ENCODE assay signal across 11 mouse cellular contexts in genomic region chr13:99492619-99493303, GRCm38 (mm10). TPM values are rescaled to one million over a fixed set of nuclear protein-coding genes. Genes with fewer than 3 reads are reported as not detected.
DNase-seq lines count a peak whose midpoint lies in the region; ATAC-seq and TF ChIP-seq lines count a peak whose summit lies in the region.
"Had no signal": no experiment of that assay in that cellular context is flagged by ENCODE, and none has a peak within 500 bp of the region (broad histone marks: within the 10 kb centered on the region; RNA-seq: fewer than 3 reads in every experiment).

No protein-coding gene starts in this region.

- peak overlapping the region; percentile 22; the same call in 1 of the 2 replicates for H3K27ac ChIP-seq in lung, embryonic 14.5 days (ENCODE audit: low read depth)
- H3K27ac ChIP-seq in hindbrain, embryonic 10.5 days = peak overlapping the region; percentile 88
- H3K27ac ChIP-seq in midbrain, embryonic 16.5 days (ENCODE audit: low read length) = peak overlapping the region; percentile 61; the same call in 1 of the 2 replicates
- no peak overlapping the region for H3K27ac ChIP-seq in left cerebral cortex, adult 2 months

- no peak for TF ChIP-seq CTCF in lung, embryonic 14.5 days (IDR thresholded peaks at IDR 0.05; ENCODE audit: low read depth)
- no peak for TF ChIP-seq CTCF in left cerebral cortex, adult 2 months (IDR thresholded peaks at IDR 0.05)

- H3K9me3 ChIP-seq in lung, embryonic 14.5 days (ENCODE audit: low read depth, low read length) = no peaks in the 10 kb centered on the region
- H3K9me3 ChIP-seq in hindbrain, embryonic 10.5 days = no peaks in the 10 kb centered on the region
- no peaks in the 10 kb centered on the region for H3K9me3 ChIP-seq in midbrain, embryonic 16.5 days (replicated peaks; ENCODE audit: control insufficient read depth, low read length, poor library complexity, severe bottlenecking)

- no peaks in the 10 kb centered on the region for H3K36me3 ChIP-seq in lung, embryonic 14.5 days (ENCODE audit: insufficient read depth)
- peaks cover 70% of the 10 kb centered on the region for H3K36me3 ChIP-seq in hindbrain, embryonic 10.5 days
- H3K36me3 ChIP-seq in midbrain, embryonic 16.5 days (ENCODE audit: control insufficient read depth, insufficient read depth, low read length) = peaks cover 5% of the 10 kb centered on the region; the same call in 1 of the 2 replicates

- no peaks in the 10 kb centered on the region for H3K27me3 ChIP-seq in lung, embryonic 14.5 days (ENCODE audit: insufficient read depth, low read length)
- no peaks in the 10 kb centered on the region for H3K27me3 ChIP-seq in hindbrain, embryonic 10.5 days (ENCODE audit: insufficient read depth, poor library complexity, severe bottlenecking)
- H3K27me3 ChIP-seq in midbrain, embryonic 16.5 days (ENCODE audit: control insufficient read depth, insufficient read depth, low read depth, low read length) = no peaks in the 10 kb centered on the region
- H3K27me3 ChIP-seq: CH12.LX had no signal

- no peak for ATAC-seq in lung, embryonic 14.5 days (ENCODE audit: insufficient read depth)
- ATAC-seq in midbrain, embryonic 16.5 days = 0 out of 2 replicates have a peak, but pooled peaks have one; percentile 20

- intact Hi-C loops in left cerebral cortex, adult 2 months (cut with DNase I) = loop anchor here (5.0 kb wide), 1 partner anchor 125 kb away; no protein-coding TSS in a partner anchor

- 45% methylated on average over 7 of the region's 7 CpGs for WGBS in lung, embryonic 14.5 days
- 35% methylated on average over 7 of the region's 7 CpGs for WGBS in hindbrain, embryonic 10.5 days
- WGBS in midbrain, embryonic 16.5 days = 6% methylated on average over 7 of the region's 7 CpGs

- no peak for DNase-seq in lung, embryonic 14.5 days
- DNase-seq in lung, postnatal 36 days = no peak
- DNase-seq in hindbrain, embryonic 10.5 days (ENCODE audit: low spot score) = peak; percentile 56
- DNase-seq in cerebellum, adult 9-11 months = no peak
- no peak for DNase-seq in left cerebral cortex, adult 2 months (ENCODE audit: extremely low spot score in 1 of 2, low spot score in 2 of 2)
- no peak for DNase-seq in kidney, postnatal 36 days
- DNase-seq: cerebellum, postnatal 14 days; liver had no signal

- H3K4me3 ChIP-seq in lung, embryonic 14.5 days (ENCODE audit: low read depth, low read length) = no peak overlapping the region
- peak overlapping the region; percentile 22; the same call in 1 of the 2 replicates for H3K4me3 ChIP-seq in hindbrain, embryonic 10.5 days
- no peak overlapping the region for H3K4me3 ChIP-seq in midbrain, embryonic 16.5 days (ENCODE audit: low read depth, low read length)
- H3K4me3 ChIP-seq in left cerebral cortex, adult 2 months = no peak overlapping the region

- H3K9ac ChIP-seq in lung, embryonic 14.5 days = no peak overlapping the region
- no peak overlapping the region for H3K9ac ChIP-seq in midbrain, embryonic 16.5 days (ENCODE audit: low read depth, low read length)

- no peak overlapping the region for H3K4me2 ChIP-seq in lung, embryonic 14.5 days
- no peak overlapping the region for H3K4me2 ChIP-seq in midbrain, embryonic 16.5 days (ENCODE audit: low read length)
- H3K4me2 ChIP-seq: heart, embryonic 11.5 days had no signal

- H3K4me1 ChIP-seq in lung, embryonic 14.5 days (ENCODE audit: insufficient read depth) = no peaks in the 10 kb centered on the region
- peaks cover 50% of the 10 kb centered on the region for H3K4me1 ChIP-seq in hindbrain, embryonic 10.5 days (replicated peaks)
- peaks cover 38% of the 10 kb centered on the region for H3K4me1 ChIP-seq in midbrain, embryonic 16.5 days (ENCODE audit: control insufficient read depth, insufficient read depth, low read length)

RNA-seq across cellular contexts. Expression of gene Map1b, which starts 23.6 kb away (rescaled TPM):
- polyA plus RNA-seq in lung, embryonic 14.5 days (2014; fragmentation: Nextera tagmentation; extraction: Ambion mirVana) = 72.2 and 73.3 TPM in 2 replicates
- polyA plus RNA-seq in hindbrain, embryonic 10.5 days (2016; fragmentation: Nextera tagmentation; extraction: Ambion mirVana) = 743 and 1,096 TPM in 2 replicates
- polyA plus RNA-seq in midbrain, embryonic 16.5 days (2015; fragmentation: Nextera tagmentation; extraction: Ambion mirVana) = 1,966 and 2,233 TPM in 2 replicates
- total RNA-seq in left cerebral cortex, adult 2 months (2021) = 100 to 1,000 TPM; 630 to 695 TPM

Comparison
In these comparisons a context has a peak if more than half of its experiments do, and no peak if none do; other contexts are left out.
1. RNA of gene Map1b, which starts 23.6 kb away (polyA plus RNA-seq): 1,966 to 2,233 TPM in midbrain, embryonic 16.5 days and 743 to 1,096 TPM in hindbrain, embryonic 10.5 days; 72.2 to 73.3 TPM in lung, embryonic 14.5 days; every median in the first group is over 10 times any median in the second.